Mouse (Mus musculus): ENCODE data around the gene Maml3. TPM values are rescaled to one million over a fixed set of nuclear protein-coding genes. Genes with fewer than 3 reads are reported as not detected.

Gene Maml3
- polyA plus RNA-seq, 1 experiment from 2014 or later, result 8.6 TPM

DNA sequence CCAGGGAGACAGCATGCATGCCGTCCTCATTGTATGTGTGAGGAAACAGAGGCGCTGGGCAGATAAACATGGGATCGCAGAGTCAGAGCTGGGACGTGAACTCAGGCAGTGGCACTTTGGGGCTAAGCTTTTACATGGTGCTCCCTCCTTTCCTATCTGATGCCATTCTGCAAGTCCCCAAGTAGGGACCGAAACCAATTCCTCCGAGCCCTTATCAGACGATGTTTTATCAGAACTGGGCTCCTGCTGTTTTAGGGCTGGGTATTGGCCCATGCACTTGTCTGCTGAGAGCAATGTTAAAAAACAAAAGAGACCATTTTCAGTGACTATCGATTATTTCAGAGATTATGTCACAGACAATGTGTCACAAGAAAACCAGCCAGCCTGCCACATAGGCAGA lies 191.4 kb downstream of the Maml3 start:
- Histone ChIP-seq H3K9ac (no peak overlapping the region), H3K27ac (replicated peaks) (no peak overlapping the region), H3K36me3 (no peaks in the 10 kb centered on the region), H3K4me2 (no peak overlapping the region), H3K9me3 (no peaks in the 10 kb centered on the region), H3K27me3 (no peaks in the 10 kb centered on the region), H3K4me1 (replicated peaks) (peaks cover 40% of the 10 kb centered on the region), H3K4me3 (no peak overlapping the region)
- no peak for ATAC-seq (ENCODE audit: low read depth)
- WGBS, result 80% methylated on average over 8 of the region's 8 CpGs

DNA sequence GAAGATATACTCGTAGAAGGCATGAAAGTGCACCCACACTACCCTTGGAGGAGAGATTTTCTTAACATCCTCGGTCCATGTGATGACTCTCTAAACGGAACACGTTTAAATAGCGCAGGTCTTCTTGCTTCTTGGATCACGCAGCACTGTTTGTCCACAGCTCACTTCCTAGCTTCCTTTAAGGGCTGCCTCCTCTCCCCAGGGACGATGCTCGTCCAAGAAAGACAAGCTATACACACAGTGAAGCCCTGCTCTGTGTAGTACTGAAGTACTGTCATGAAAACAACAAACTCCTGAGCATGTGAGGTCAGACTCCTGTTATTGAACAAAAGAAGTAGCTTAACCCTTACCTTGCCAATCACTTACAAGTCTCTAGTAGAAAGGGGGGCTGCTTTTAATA lies 192.7 kb downstream of the Maml3 start:
- no peaks in the 10 kb centered on the region for H3K27me3 ChIP-seq
- H3K36me3 ChIP-seq, result no peaks in the 10 kb centered on the region
- 50% methylated on average over 8 of the region's 8 CpGs for WGBS
- H3K4me1 ChIP-seq (replicated peaks), result peaks cover 38% of the 10 kb centered on the region
- H3K9ac ChIP-seq, result no peak overlapping the region
- H3K9me3 ChIP-seq, result no peaks in the 10 kb centered on the region
- H3K4me3 ChIP-seq, result no peak overlapping the region
- no peak overlapping the region for H3K4me2 ChIP-seq
- no peak for ATAC-seq (ENCODE audit: low read depth)
- no peak overlapping the region for H3K27ac ChIP-seq (replicated peaks)

DNA sequence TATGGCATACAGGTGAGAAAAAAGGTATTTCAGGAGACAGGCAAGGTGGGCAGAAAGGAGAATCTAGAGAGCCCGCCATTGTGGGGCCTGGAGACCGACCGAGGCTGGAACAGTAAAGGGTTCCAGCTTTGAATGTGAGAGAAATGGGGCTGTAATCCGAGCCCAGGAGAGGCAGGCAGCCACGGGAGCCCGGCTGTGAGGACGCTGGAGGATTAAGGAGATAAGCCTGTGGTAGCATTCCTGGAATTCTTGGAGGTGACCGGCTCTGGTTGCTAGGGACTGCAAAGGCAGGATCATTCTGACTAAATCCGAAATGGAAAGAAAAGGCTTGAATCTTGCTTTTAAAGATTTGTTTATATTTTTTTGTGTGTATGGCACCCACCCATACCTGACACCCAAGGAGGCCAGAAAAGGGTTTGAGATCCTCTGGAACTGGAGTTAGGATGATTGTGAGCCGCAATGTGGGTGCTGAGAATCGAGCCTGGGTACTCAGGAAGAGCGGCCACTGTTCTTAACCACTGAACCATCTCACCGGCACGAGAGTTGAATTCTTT lies 196.4 kb downstream of the Maml3 start:
- H3K27ac ChIP-seq (replicated peaks), result no peak overlapping the region
- no peak for ATAC-seq (ENCODE audit: low read depth)
- no peaks in the 10 kb centered on the region for H3K9me3 ChIP-seq
- 27% methylated on average over 14 of the region's 14 CpGs for WGBS
- H3K36me3 ChIP-seq, result no peaks in the 10 kb centered on the region
- no peak overlapping the region for H3K4me3 ChIP-seq
- H3K9ac ChIP-seq, result 0 out of 2 replicates have a peak overlapping the region, but pooled peaks have one; percentile 14
- peaks cover 24% of the 10 kb centered on the region for H3K4me1 ChIP-seq (replicated peaks)
- no peak overlapping the region for H3K4me2 ChIP-seq
- no peaks in the 10 kb centered on the region for H3K27me3 ChIP-seq

DNA sequence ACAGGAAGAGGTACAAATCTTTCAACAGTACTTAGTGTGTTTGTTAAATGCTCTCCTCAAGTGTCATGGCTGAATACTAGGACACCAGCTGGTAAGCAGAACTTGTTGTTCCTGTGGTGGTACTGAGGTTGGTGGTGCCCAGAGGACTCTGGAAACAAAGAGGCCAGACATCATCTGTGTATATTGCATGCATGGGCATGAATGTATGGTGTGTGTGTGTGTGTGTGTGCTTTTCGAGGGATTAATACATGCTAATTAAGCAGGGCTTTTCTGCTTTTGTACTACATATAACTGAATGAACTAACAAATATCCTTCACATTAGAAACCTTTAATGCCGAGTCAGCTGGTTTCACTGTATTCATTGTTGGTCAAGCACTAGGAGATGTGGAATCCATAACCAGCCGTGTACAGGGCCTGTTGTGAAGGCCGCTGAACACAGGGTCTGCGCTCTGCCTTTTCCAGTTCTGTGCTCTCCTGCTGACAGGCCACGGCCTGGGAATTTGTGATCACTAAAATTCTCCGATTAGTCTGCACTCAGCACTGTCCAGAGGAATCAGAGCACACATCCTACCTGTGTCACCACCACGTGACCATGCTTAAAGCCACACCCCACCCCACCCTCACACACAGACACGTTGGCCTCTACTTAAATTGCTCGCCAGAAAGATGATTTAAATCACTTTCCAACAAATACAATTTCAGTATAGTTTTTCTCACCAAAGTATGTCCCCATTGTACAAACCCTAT lies 197.6 kb downstream of the Maml3 start:
- H3K36me3 ChIP-seq, result no peaks in the 10 kb centered on the region
- H3K9me3 ChIP-seq, result no peaks in the 10 kb centered on the region
- H3K4me2 ChIP-seq, result no peak overlapping the region
- no peak overlapping the region for H3K4me3 ChIP-seq
- ATAC-seq (ENCODE audit: low read depth), result no peak
- no peaks in the 10 kb centered on the region for H3K27me3 ChIP-seq
- H3K9ac ChIP-seq, result no peak overlapping the region
- 56% methylated on average over 10 of the region's 10 CpGs for WGBS
- peaks cover 17% of the 10 kb centered on the region for H3K4me1 ChIP-seq (replicated peaks)
- H3K27ac ChIP-seq (replicated peaks), result no peak overlapping the region

DNA sequence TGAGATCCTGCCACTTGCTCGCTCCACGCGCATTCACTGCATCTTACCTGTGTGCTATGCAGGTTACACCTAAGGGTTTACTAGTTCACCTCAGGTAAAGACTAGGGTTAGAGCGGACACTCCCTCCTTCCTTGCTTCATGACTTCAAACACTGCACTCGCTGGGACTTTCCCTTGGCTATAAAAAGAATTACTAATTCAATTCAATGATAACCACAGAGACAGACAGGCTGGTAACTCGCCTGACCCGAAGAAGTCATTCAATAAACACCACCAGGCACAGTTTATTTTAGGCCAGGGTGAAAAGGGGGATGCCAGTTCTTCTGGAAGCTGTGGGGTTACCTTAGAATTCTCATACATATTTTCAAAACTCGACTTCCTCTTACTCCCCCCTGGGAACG lies 199.0 kb downstream of the Maml3 start:
- Histone ChIP-seq H3K36me3 (no peaks in the 10 kb centered on the region), H3K4me1 (replicated peaks) (peaks cover 23% of the 10 kb centered on the region), H3K27ac (replicated peaks) (no peak overlapping the region), H3K4me2 (no peak overlapping the region), H3K9me3 (no peaks in the 10 kb centered on the region), H3K27me3 (no peaks in the 10 kb centered on the region), H3K4me3 (no peak overlapping the region), H3K9ac (no peak overlapping the region)
- WGBS, result 77% methylated on average over 9 of the region's 9 CpGs
- no peak for ATAC-seq (ENCODE audit: low read depth)

DNA sequence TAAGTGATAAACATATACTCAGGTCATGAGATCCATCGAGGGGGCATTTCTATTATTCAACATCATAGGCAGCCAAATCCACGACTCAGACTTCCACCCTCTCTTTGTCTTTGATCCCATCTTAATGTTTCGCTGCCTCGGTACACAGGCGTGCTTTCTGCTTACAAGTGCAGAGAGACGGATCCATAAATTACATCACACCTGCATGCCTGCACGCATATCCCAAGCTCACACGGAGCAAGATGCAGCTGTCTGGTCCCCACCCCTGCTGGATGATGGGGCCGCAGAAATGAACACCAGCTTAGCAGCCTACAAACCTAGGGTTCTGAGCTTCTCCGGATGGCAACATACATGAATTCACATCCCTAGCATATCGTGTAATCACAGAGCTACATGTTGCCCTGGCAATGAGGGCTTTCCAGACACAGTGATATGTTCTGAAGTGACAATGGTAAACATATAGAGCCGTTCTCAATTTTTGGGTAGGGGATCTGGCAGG lies 200.5 kb downstream of the Maml3 start:
- H3K27ac ChIP-seq (replicated peaks), result peak overlapping the region; percentile 52
- peak overlapping the region; percentile 26; the same call in 1 of the 2 replicates for H3K9ac ChIP-seq
- H3K27me3 ChIP-seq, result no peaks in the 10 kb centered on the region
- peaks cover 34% of the 10 kb centered on the region for H3K4me1 ChIP-seq (replicated peaks)
- H3K4me3 ChIP-seq, result no peak overlapping the region
- no peaks in the 10 kb centered on the region for H3K36me3 ChIP-seq
- H3K9me3 ChIP-seq, result no peaks in the 10 kb centered on the region
- 0 out of 2 replicates have a peak, but pooled peaks have one; percentile 42 for ATAC-seq (ENCODE audit: low read depth)
- no peak overlapping the region for H3K4me2 ChIP-seq
- WGBS, result 48% methylated on average over 12 of the region's 12 CpGs

DNA sequence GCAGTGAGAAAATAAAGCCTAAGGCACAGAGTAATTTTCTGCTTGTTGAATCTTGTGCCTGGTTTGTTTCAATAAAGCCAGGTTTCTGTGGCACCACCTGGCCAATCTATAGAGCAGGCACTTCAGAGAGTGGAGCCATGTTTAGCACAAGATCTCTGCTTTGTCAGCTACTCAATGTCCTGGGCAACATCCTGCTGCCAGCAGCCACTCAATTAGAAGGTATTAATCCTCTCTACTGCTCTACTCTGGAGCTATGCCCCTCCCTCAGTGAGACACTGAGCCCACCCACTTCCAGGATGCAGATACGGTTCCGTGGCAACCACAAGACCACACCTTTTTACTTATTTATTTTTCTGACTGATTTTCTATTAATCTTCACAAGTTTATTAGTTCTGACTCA lies 203.7 kb downstream of the Maml3 start:
- ATAC-seq (ENCODE audit: low read depth), result no peak
- no peaks in the 10 kb centered on the region for H3K9me3 ChIP-seq
- WGBS, result 47% methylated on average over 2 of the region's 2 CpGs
- H3K9ac ChIP-seq, result no peak overlapping the region
- no peak overlapping the region for H3K4me3 ChIP-seq
- H3K4me2 ChIP-seq, result no peak overlapping the region
- H3K36me3 ChIP-seq, result no peaks in the 10 kb centered on the region
- H3K27ac ChIP-seq (replicated peaks), result peak overlapping the region; percentile 78
- H3K4me1 ChIP-seq (replicated peaks), result peaks cover 29% of the 10 kb centered on the region
- H3K27me3 ChIP-seq, result no peaks in the 10 kb centered on the region

DNA sequence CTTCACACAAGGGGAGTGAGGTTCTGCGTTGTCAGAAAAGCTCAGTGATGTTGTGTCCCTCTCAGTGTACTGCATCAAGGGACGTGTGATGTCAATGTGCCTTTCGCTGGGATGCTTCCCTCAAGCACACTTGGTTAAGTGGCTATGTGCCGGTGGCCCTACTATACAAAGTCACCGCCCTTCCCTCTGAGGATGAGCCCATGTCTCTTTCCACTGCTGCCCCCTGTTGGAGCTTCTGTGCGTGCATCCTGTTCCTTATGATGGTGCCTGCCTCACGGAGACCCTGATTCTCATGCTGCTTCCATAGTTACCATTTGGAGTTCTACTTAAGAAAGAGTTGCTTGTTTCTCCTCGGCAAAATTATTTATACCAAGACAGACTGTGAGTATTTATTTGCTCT lies 210.4 kb downstream of the Maml3 start:
- ATAC-seq (ENCODE audit: low read depth), result no peak
- H3K4me2 ChIP-seq, result no peak overlapping the region
- WGBS, result 69% methylated on average over 8 of the region's 8 CpGs
- H3K36me3 ChIP-seq, result no peaks in the 10 kb centered on the region
- H3K27ac ChIP-seq (replicated peaks), result no peak overlapping the region
- H3K27me3 ChIP-seq, result no peaks in the 10 kb centered on the region
- H3K9me3 ChIP-seq, result peaks cover 4% of the 10 kb centered on the region; the same call in 1 of the 2 replicates
- H3K4me1 ChIP-seq (replicated peaks), result peaks cover 10% of the 10 kb centered on the region
- no peak overlapping the region for H3K9ac ChIP-seq
- no peak overlapping the region for H3K4me3 ChIP-seq

DNA sequence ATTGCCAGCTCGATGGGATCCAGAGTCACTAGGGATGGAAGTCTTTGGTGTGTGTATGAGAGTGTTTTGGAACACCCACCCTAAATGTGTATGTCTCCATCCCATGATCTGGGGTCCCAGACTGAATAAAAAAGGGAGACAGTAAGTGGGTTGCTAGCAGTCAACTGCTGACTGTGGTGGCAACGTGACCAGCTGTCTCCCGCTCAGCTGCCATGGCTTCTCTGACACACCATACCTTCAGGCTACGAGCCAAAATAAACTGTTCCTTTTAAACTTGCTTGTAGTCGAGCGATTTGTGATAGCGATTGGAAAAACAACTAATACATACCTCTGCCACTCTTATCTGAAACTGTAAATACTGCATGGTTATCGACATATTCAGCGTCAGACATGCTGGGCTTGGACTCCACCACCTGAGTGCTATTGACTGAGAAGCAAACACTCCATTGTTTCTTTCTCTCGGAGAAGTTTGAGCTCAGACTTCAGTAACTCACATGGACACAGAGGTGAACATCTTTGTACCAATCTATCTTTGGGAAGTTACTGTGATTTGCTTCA lies 213.2 kb downstream of the Maml3 start:
- Histone ChIP-seq H3K4me3 (no peak overlapping the region), H3K27ac (replicated peaks) (no peak overlapping the region), H3K36me3 (no peaks in the 10 kb centered on the region), H3K4me2 (no peak overlapping the region), H3K27me3 (no peaks in the 10 kb centered on the region), H3K4me1 (replicated peaks) (peaks cover 35% of the 10 kb centered on the region), H3K9me3 (peaks cover 4% of the 10 kb centered on the region; the same call in 1 of the 2 replicates), H3K9ac (no peak overlapping the region)
- ATAC-seq (ENCODE audit: low read depth), result no peak
- 87% methylated on average over 10 of the region's 10 CpGs for WGBS

DNA sequence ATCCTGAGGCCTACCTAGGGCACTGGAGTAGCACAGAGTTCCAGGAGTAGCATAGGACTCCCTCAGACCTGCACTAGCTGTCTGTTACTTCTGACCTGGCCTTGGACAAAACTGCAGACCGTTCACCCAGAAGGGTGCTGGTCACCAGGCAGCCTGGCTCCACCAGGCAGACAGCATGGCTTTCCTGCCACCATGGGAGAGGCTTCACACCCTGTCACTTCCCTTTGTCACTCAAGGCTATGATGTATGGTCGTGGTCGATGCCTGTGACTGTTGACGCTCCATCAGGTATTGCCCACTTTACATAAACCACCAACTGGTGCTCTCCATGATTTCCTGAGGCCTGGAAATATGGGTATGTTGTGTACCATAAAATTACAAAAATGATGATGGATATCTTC lies 214.7 kb downstream of the Maml3 start:
- peak; percentile 13; the same call in 1 of the 2 replicates for ATAC-seq (ENCODE audit: low read depth)
- WGBS, result 58% methylated on average over 4 of the region's 4 CpGs
- 0 out of 2 replicates have a peak overlapping the region, but pooled peaks have one; percentile 27 for H3K9ac ChIP-seq
- H3K4me2 ChIP-seq, result no peak overlapping the region
- H3K9me3 ChIP-seq, result no peaks in the 10 kb centered on the region; the same call in 1 of the 2 replicates
- peak overlapping the region; percentile 91 for H3K27ac ChIP-seq (replicated peaks)
- no peak overlapping the region for H3K4me3 ChIP-seq
- no peaks in the 10 kb centered on the region for H3K27me3 ChIP-seq
- no peaks in the 10 kb centered on the region for H3K36me3 ChIP-seq
- H3K4me1 ChIP-seq (replicated peaks), result peaks cover 35% of the 10 kb centered on the region

DNA sequence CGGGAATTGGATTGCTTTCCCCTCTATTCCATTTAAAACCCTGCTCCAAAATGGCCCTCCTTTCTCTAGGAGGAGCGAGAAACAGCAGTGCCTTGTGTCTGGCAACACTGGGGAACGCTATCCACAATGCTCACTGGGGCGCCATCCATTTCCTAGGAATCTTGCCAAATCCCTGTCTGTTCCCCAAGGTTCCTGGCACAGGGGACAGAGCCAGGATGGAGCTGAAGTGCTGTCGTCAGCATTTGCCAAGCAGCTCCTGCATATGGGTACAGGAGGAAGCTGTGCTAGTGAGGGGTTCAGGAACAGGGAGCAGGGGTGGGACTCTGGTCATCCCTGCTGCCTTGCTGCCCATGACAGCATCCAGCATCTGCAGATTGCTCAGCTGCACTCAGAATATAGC lies 215.1 kb downstream of the Maml3 start:
- H3K27ac ChIP-seq (replicated peaks), result peak overlapping the region; percentile 91
- H3K9me3 ChIP-seq, result no peaks in the 10 kb centered on the region
- peaks cover 35% of the 10 kb centered on the region for H3K4me1 ChIP-seq (replicated peaks)
- ATAC-seq (ENCODE audit: low read depth), result peak; percentile 49
- H3K4me3 ChIP-seq, result no peak overlapping the region
- 35% methylated on average over 5 of the region's 5 CpGs for WGBS
- 0 out of 2 replicates have a peak overlapping the region, but pooled peaks have one; percentile 27 for H3K9ac ChIP-seq
- no peak overlapping the region for H3K4me2 ChIP-seq
- no peaks in the 10 kb centered on the region for H3K27me3 ChIP-seq
- no peaks in the 10 kb centered on the region for H3K36me3 ChIP-seq

DNA sequence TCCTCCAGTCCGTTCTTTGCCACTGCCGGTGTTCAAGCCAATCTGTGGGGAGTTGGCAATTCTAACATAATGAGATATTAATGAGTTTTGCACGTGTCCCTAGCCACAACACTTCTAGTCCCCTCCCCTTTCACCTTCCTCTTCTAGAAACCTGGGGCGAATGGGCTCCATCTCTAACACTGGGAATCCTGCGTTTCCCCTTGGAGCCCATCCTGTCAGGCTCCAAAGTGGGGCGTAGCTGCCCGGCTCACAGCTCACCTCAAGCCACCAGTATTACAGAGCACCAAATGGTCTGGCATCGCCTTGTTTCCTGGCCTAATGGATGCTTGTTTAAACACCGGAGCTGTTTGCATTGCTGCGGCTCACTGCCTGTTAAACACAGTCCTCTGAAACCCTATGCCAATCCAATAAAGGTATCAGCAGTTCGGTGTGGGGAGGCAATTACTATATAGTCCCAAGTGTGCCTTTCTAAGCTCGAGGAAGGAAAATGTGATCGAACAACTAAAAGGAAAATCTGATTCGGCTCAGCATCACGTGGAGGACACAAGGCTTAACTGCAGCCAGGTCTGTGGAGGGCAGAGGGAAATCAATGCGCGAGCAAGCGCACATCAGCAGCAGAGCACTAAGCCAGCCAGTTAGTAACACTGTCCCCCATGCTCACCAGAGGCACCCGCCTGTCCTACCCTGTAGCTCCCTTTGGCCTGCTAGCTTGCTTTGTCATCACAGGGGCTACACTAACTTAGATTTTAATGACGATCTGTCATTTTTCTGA lies 216.0 kb downstream of the Maml3 start:
- H3K4me3 ChIP-seq, result peak overlapping the region; percentile 9; the same call in 1 of the 2 replicates
- WGBS, result 8% methylated on average over 20 of the region's 20 CpGs
- H3K9me3 ChIP-seq, result no peaks in the 10 kb centered on the region
- peak; percentile 88 for ATAC-seq (ENCODE audit: low read depth)
- H3K27me3 ChIP-seq, result no peaks in the 10 kb centered on the region
- H3K4me1 ChIP-seq (replicated peaks), result peaks cover 41% of the 10 kb centered on the region
- peak overlapping the region; percentile 54 for H3K9ac ChIP-seq
- H3K36me3 ChIP-seq, result no peaks in the 10 kb centered on the region
- H3K27ac ChIP-seq (replicated peaks), result peak overlapping the region; percentile 91
- H3K4me2 ChIP-seq, result peak overlapping the region; percentile 48
